Mouse (Mus musculus) small intestine, adult 2 months (tissue): ENCODE results near the gene Espn.
A peak's percentile ranks its signal among the peaks of the same experiment; 100 is the strongest.

Experiments used
- CTCF ChIP-seq: fragments of 200-500 bp; IDR thresholded peaks from 2 replicates; pipeline ENCODE4 v1.5.1; 2012; ENCODE audit warnings: low read depth, mild to moderate bottlenecking, control low read depth, inconsistent platforms, low read length, moderate library complexity, mixed read lengths; ENCODE audit not compliant: insufficient replicate concordance, insufficient read length; ENCODE audit errors: extremely low read depth
- POLR2A ChIP-seq: fragments of 200-500 bp; IDR thresholded peaks from 2 replicates; pipeline ENCODE4 v1.6.1; 2012; ENCODE audit warnings: low read depth, mild to moderate bottlenecking, control low read depth, inconsistent platforms, low read length, moderate library complexity

GRCm38 (mm10) chr4:152185137-152185509 lies 33.0 kb upstream of the Espn start:
- no peak for TF ChIP-seq POLR2A
- TF ChIP-seq CTCF = peak; percentile 37; the same call in 1 of the 2 replicates
